Mouse (Mus musculus): ENCODE data around the gene Gm11492. TPM values are rescaled to one million over a fixed set of nuclear protein-coding genes. Genes with fewer than 3 reads are reported as not detected.

The Gm11492 gene
- not detected for total RNA-seq (2023)

DNA sequence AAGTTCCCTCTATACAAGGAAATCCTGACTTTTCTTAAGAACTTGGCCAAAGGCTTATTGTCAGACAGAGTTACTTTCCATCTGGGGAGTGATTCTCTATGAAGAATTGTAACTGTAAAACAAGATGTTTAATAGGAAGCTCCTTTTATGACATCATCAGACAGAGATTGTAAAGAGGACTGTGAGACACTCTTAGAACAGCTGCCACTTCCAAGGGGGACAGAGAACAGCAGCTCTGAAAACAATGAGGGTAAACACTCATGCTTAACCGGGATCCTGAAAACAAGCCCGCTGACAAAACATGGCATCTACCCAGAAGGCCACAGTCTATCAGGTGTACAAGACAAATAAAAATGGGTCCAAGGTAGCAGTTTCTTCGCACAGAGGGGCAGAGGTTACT lies at the start of gene Gm11492:
Gene Gm11492, plus strand, starts transcription at position 153 of the 400 bp plus-strand sequence.

DNA sequence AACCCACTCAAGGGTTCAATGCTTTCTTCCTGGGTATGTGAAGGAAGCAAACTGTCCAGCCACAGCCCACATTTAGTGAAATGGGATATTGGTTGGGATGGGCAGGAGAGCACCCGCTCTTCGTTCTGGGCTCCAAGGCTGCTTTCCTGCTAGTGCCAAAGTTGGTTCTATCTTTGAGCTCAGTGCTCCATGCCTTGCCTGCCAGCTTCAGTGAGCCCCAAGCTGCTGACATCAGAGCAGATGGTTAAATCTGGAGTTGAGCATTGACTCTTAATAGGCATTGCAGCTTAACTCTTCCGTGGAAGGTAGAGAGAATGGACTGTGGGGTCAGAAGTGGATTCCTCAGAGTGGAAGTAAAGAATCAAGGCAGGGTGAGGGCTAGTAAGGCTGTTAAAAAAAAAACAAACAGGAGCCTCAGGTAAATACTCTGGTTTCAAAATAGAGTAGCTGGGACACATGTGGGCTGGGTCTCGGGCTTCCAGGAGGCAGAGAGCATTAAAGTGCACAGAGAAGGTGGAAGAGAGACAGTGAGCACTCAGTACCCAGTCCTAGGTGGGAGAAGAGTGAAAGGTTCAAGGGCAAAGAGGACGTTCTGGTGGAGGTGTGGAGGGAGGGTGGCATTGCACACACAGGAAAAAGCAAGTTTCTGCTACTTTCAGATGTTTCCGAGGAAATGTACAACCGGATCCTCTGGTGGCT lies 2.0 kb downstream of the Gm11492 start, which contains the start of gene Sept4:
Gene Sept4, plus strand, starts transcription at position 649 of the 699 bp plus-strand sequence.

DNA sequence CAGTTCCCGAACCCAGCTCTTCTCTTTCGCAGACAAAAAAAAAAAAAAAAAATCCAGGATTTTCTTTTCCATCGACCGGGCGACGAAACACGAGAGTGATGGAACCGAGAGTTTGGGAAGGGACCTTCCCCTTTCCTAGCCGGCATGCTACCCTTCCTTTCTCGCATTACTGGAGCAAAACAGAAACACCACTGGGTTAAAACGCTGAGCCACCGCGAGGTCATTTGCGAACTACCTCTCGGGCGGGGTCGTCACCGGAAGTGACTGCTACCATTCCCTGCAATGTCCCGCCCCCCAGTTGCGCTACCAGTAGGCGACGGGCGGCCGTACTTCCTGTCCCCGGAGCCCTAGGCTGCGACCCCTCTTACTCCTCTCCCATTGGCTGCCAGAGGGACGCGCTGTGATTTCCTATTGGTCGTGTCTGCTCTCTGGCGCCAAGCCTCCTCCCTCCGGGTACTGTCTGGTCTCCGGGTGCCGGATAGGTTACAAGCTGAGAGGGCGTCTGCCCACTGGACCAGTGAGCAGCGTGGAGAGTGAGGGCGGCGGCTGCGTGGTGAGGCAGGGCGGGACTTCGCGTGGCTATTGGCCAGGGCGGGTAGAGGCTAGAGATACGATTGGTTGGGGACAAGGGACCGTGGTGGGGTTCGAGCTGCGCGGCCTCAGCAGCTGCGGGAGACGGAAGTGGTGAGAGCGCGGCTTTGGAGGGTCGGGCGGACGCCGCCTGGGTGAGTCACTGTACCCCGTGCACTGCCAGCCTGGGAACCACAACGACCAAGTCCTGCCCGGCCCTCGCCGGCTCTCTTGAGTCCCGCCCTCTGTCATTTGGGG lies 25.3 kb downstream of the Gm11492 start, which contains the start of gene Mtmr4:
Gene Mtmr4, plus strand, starts transcription at position 637 of the 828 bp plus-strand sequence.

DNA sequence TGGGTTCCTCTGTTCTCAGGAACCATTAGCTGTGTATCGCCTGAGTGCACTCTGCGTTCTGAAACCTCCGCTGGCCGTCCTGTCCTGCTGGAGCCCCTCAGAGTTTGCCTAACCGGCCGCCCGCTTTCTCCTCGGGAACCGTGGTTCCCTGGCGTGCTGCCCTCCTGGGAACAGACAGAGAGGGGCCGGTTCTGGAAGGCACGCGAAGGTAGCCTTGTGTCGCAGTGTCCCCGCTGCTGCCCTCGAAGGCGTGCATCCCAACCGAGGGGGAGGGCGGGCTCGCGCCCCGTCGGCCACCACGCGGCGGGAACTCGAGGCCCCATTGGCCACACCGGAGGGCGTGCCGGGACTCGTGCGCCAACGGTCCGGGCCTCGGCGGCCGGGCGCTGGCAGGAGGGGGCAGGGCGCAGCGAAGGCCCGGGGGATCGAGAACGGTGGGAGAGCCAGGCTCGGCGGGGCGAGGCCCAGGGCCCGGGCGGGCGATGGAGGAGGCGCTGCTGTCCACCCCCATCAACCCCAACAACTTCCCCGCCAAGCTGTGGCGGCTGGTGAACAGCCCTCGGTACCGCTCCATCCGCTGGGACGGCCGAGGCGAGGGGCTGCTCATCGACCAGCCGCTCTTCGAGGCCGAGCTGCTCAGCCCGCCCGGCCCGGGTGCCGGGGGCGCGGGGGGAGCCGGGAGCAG lies 50.5 kb downstream of the Gm11492 start, which contains the start of gene Hsf5:
Gene Hsf5, plus strand, starts transcription at position 375 of the 685 bp plus-strand sequence.

Other genes starting within 250 kb of the Gm11492 start
- gene Ppm1e, start 207.6 kb upstream of the Gm11492 start, total RNA-seq (2023): 1 to 10 TPM; 1.0 to 1.2 TPM
- gene Rad51c, start 161.7 kb upstream of the Gm11492 start, total RNA-seq (2023): 1 to 10 TPM; 1.5 to 1.9 TPM
- gene Tex14, start 161.6 kb upstream of the Gm11492 start, total RNA-seq (2023): under 1 TPM; 0.88 to 1.00 TPM
- under 1 TPM in 1 of 2 experiments, not detected in 1; 0.39 TPM for gene Sept4, start 2.2 kb downstream of the Gm11492 start, total RNA-seq (2023)
- gene Mtmr4, start 25.5 kb downstream of the Gm11492 start, total RNA-seq (2023): 10 to 100 TPM; 34.2 to 35.0 TPM
- under 1 TPM; 0.15 to 0.18 TPM for gene Hsf5, start 50.5 kb downstream of the Gm11492 start, total RNA-seq (2023)
- gene Rnf43, start 96.1 kb downstream of the Gm11492 start, total RNA-seq (2023): 1 to 10 TPM in 1 of 2 experiments, under 1 TPM in 1; 0.58 to 1.8 TPM
- 100 to 1,000 TPM; 114 to 119 TPM for gene Supt4a, start 170.9 kb downstream of the Gm11492 start, total RNA-seq (2023)
- gene Tspoap1, start 193.9 kb downstream of the Gm11492 start, total RNA-seq (2023): 1 to 10 TPM; 4.2 to 4.3 TPM
- gene Mpo, start 226.9 kb downstream of the Gm11492 start, total RNA-seq (2023): 1 to 10 TPM; 2.1 to 2.8 TPM

All from monocyte, adult 59 days (primary cell).